Mouse (Mus musculus) forebrain, embryonic 16.5 days (tissue): Measurements from ENCODE around the gene Fam19a3. TPM values are rescaled to one million over a fixed set of nuclear protein-coding genes. Genes with fewer than 3 reads are reported as not detected.
"Not testable (repeated sequence)": the region's sequence is repeated elsewhere in the genome, so short reads cannot be mapped to it uniquely, and the experiment has no call there.

ENCODE experiments used
- ATAC-seq: fragments of 200-750 bp; cut with Nextera tagmentation; 2 replicates; pipeline ENCODE4 v1.8.0; 2017; ENCODE audit warnings: mild to moderate bottlenecking, moderate library complexity
- H3K27ac ChIP-seq: fragments of 300-500 bp; sonication (generic); 2 replicates; pipeline ENCODE4 v1.5.1; 2014; ENCODE audit warnings: low read length, control low read depth
- H3K27me3 ChIP-seq: fragments of 300-500 bp; sonication (generic); replicated peaks from 2 replicates; pipeline ENCODE4 v1.6.1; 2014; ENCODE audit warnings: low read length; ENCODE audit not compliant: control insufficient read depth, insufficient read depth
- H3K36me3 ChIP-seq: fragments of 300-500 bp; sonication (generic); 2 replicates; pipeline ENCODE4 v1.6.1; 2014; ENCODE audit not compliant: control insufficient read depth, insufficient read depth
- H3K4me1 ChIP-seq: fragments of 300-500 bp; sonication (generic); replicated peaks from 2 replicates; pipeline ENCODE4 v1.6.1; 2014; ENCODE audit warnings: low read length; ENCODE audit not compliant: control insufficient read depth, insufficient read depth
- H3K4me2 ChIP-seq: fragments of 300-500 bp; sonication (generic); 2 replicates; pipeline ENCODE4 v1.6.1; 2014; ENCODE audit warnings: mild to moderate bottlenecking, low read length, control low read depth
- H3K4me3 ChIP-seq: fragments of 300-500 bp; sonication (generic); replicated peaks from 2 replicates; pipeline ENCODE4 v1.5.1; 2014; ENCODE audit warnings: mild to moderate bottlenecking, low read length, control low read depth
- H3K9ac ChIP-seq: fragments of 300-500 bp; sonication (generic); replicated peaks from 2 replicates; pipeline ENCODE4 v1.6.1; 2014; ENCODE audit warnings: low read depth, low read length, control low read depth
- H3K9me3 ChIP-seq: fragments of 300-500 bp; sonication (generic); 2 replicates; pipeline ENCODE4 v1.6.1; 2016; ENCODE audit warnings: low read length; ENCODE audit not compliant: control insufficient read depth
- WGBS: fragments of 180-500 bp; shearing (Covaris S2); extraction: QIAGEN DNeasy Blood & Tissue Kit; methylation state at CpG from one replicate; pipeline ENCODE4 v1.1.7; 2014; 5-methylcytosine and 5-hydroxymethylcytosine counted together
- polyA plus RNA-seq: library from polyadenylated mRNA; unstranded; fragments of >200 nt; fragmentation: Nextera tagmentation; extraction: Ambion mirVana; gene quantifications from 2 replicates; pipeline ENCODE4 v1.2.1, GENCODE M21; 2015

Gene Fam19a3
- polyA plus RNA-seq, 1 experiment from 2014 or later = 0.16 TPM

GRCm38 (mm10) chr3:104813227-104813626 is 31.6 kb upstream of the Fam19a3 start:
- H3K4me3 ChIP-seq, H3K4me1 ChIP-seq, ATAC-seq, H3K9ac ChIP-seq, H3K36me3 ChIP-seq, H3K9me3 ChIP-seq, H3K4me2 ChIP-seq, H3K27ac ChIP-seq, H3K27me3 ChIP-seq: not testable (repeated sequence)
- WGBS = 91% methylated on average over 7 of the region's 7 CpGs

DNA sequence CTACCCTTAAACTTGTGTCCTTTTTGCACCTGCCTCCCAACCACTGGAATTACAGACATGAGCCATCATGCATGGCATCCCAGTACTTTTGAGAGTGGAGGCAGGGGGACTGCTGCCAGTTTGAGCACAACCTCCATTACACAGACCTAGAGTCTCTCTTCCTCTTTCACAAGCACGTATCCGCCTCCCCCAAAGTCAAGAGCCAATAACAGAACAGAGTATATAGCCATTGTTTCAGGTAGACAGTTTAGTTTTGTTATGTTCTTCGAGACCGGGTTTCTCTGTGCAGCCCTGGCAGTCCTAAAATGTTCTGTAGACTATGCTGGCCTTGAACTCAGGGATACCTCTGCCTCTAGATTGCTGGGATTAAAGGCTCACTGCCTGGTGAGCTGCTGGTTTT is 30.6 kb upstream of the Fam19a3 start:
- Histone ChIP-seq H3K4me1 (0 out of 2 replicates have a peak, but pooled peaks cover 4% of the 10 kb centered on the region), H3K36me3 (no peaks in the 10 kb centered on the region), H3K27ac (no peak overlapping the region), H3K9me3 (no peaks in the 10 kb centered on the region), H3K27me3 (no peaks in the 10 kb centered on the region), H3K4me3 (no peak overlapping the region), H3K9ac (no peak overlapping the region), H3K4me2 (no peak overlapping the region)
- WGBS = 82% methylated on average over 4 of the region's 4 CpGs
- ATAC-seq = no peak

- no peaks in the 10 kb centered on the region for H3K9me3 ChIP-seq
- H3K36me3 ChIP-seq = no peaks in the 10 kb centered on the region
- no peaks in the 10 kb centered on the region for H3K27me3 ChIP-seq
- WGBS = 17% methylated on average over 3 of the region's 3 CpGs
- no peak overlapping the region for H3K4me2 ChIP-seq
- H3K9ac ChIP-seq = no peak overlapping the region
- H3K4me1 ChIP-seq = 0 out of 2 replicates have a peak, but pooled peaks cover under 1% of the 10 kb centered on the region
- H3K4me3 ChIP-seq = no peak overlapping the region
- no peak overlapping the region for H3K27ac ChIP-seq
- no peak for ATAC-seq
These were observed 30.1 kb upstream of the Fam19a3 start for GRCm38 (mm10) chr3:104811752-104812151.

DNA sequence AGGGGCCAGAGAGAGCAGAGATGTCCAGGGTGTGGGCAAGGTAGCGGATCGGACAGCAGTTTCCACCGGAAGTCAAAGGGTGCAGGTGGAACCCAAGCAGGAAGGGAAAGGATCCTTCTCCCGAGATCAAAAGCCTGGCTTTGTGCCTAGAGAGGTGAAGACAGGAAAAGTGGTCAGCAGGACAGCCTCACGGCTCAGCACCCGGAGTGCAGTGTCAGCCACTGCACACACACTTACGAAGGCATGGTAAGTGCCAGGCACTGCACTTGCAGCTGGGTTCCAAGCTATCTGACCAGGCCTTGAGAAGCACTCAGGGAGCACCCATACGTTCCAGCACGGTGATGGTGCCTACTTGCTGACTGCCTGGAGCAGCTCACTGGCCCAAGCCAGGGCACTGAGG is 23.9 kb upstream of the Fam19a3 start:
- no peak for ATAC-seq
- WGBS = 86% methylated on average over 9 of the region's 9 CpGs

DNA sequence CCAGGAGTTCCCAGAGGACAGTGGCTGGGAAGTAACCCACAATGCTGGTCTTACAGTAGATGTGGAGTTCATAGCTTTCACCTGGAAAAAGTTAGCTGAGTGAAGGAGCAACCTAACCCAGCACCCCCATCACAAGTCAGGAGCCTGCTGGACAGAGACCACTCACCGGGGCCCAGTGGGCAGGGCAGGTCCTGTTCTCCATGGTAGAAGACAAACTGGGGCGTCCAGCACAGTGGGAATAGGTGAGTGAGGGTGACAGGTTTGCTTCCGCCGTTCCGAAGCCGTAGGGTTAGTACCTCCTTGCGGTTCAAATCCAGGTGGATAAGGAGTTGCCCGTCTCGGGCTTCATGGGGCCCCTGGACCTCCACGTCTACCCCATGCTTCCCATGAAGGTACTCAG is 22.7 kb upstream of the Fam19a3 start:
- Histone ChIP-seq H3K27me3 (no peaks in the 10 kb centered on the region), H3K36me3 (0 out of 2 replicates have a peak, but pooled peaks cover 3% of the 10 kb centered on the region), H3K9me3 (no peaks in the 10 kb centered on the region), H3K4me1 (no peaks in the 10 kb centered on the region), H3K4me3 (no peak overlapping the region), H3K9ac (no peak overlapping the region), H3K27ac (no peak overlapping the region), H3K4me2 (no peak overlapping the region)
- ATAC-seq = no peak
- 90% methylated on average over 10 of the region's 10 CpGs for WGBS

More for the DNA sequence above, 23.9 kb upstream of the Fam19a3 start:
- H3K27me3 ChIP-seq = no peaks in the 10 kb centered on the region
- H3K9me3 ChIP-seq = no peaks in the 10 kb centered on the region
- no peaks in the 10 kb centered on the region for H3K4me1 ChIP-seq
- no peak overlapping the region for H3K4me3 ChIP-seq
- H3K9ac ChIP-seq = no peak overlapping the region
- H3K4me2 ChIP-seq = no peak overlapping the region
- H3K36me3 ChIP-seq = 0 out of 2 replicates have a peak, but pooled peaks cover 1% of the 10 kb centered on the region
- H3K27ac ChIP-seq = no peak overlapping the region

- H3K9ac ChIP-seq = no peak overlapping the region
- WGBS = 87% methylated on average over 6 of the region's 6 CpGs
- 0 out of 2 replicates have a peak, but pooled peaks cover 3% of the 10 kb centered on the region for H3K36me3 ChIP-seq
- H3K27ac ChIP-seq = no peak overlapping the region
- no peak overlapping the region for H3K4me3 ChIP-seq
- no peaks in the 10 kb centered on the region for H3K27me3 ChIP-seq
- no peak for ATAC-seq
- H3K4me2 ChIP-seq = no peak overlapping the region
- no peaks in the 10 kb centered on the region for H3K4me1 ChIP-seq
- no peaks in the 10 kb centered on the region for H3K9me3 ChIP-seq
These were observed 19.8 kb upstream of the Fam19a3 start for GRCm38 (mm10) chr3:104801481-104801880.

- Histone ChIP-seq H3K4me1 (peaks cover 4% of the 10 kb centered on the region; the same call in 1 of the 2 replicates), H3K9me3 (no peaks in the 10 kb centered on the region), H3K9ac (no peak overlapping the region), H3K27me3 (no peaks in the 10 kb centered on the region), H3K36me3 (0 out of 2 replicates have a peak, but pooled peaks cover 3% of the 10 kb centered on the region), H3K27ac (no peak overlapping the region), H3K4me3 (no peak overlapping the region), H3K4me2 (no peak overlapping the region)
- ATAC-seq = no peak
- WGBS = 96% methylated on average over 11 of the region's 11 CpGs
These were observed 19.0 kb upstream of the Fam19a3 start for GRCm38 (mm10) chr3:104800681-104801080.

- Histone ChIP-seq H3K9me3 (no peaks in the 10 kb centered on the region), H3K36me3 (0 out of 2 replicates have a peak, but pooled peaks cover 3% of the 10 kb centered on the region)
- ATAC-seq = no peak
These were observed 14.9 kb upstream of the Fam19a3 start for GRCm38 (mm10) chr3:104796430-104797082.

GRCm38 (mm10) chr3:104795661-104796340 is 14.2 kb upstream of the Fam19a3 start:
- peaks cover 14% of the 10 kb centered on the region for H3K4me1 ChIP-seq
- 61% methylated on average over 15 of the region's 15 CpGs for WGBS
- H3K9ac ChIP-seq = no peak overlapping the region
- no peaks in the 10 kb centered on the region for H3K27me3 ChIP-seq
- no peaks in the 10 kb centered on the region for H3K9me3 ChIP-seq
- H3K36me3 ChIP-seq = 0 out of 2 replicates have a peak, but pooled peaks cover 3% of the 10 kb centered on the region
- no peak for ATAC-seq
- no peak overlapping the region for H3K4me3 ChIP-seq
- no peak overlapping the region for H3K27ac ChIP-seq
- H3K4me2 ChIP-seq = no peak overlapping the region

More at GRCm38 (mm10) chr3:104796430-104797082, 14.9 kb upstream of the Fam19a3 start:
- 83% methylated on average over 15 of the region's 15 CpGs for WGBS
- peaks cover 13% of the 10 kb centered on the region for H3K4me1 ChIP-seq
- no peak overlapping the region for H3K27ac ChIP-seq
- H3K4me3 ChIP-seq = no peak overlapping the region
- no peak overlapping the region for H3K4me2 ChIP-seq
- no peaks in the 10 kb centered on the region for H3K27me3 ChIP-seq
- no peak overlapping the region for H3K9ac ChIP-seq
